Mouse (Mus musculus): Measurements from ENCODE around the gene Hnf1b. TPM values are rescaled to one million over a fixed set of nuclear protein-coding genes. Genes with fewer than 3 reads are reported as not detected.

The Hnf1b gene
- polyA plus RNA-seq, 1 experiment: 0.40 TPM

- Histone ChIP-seq H3K27me3 (ENCODE audit: control insufficient read depth, insufficient read depth, low read length) (no peaks in the 10 kb centered on the region), H3K27ac (ENCODE audit: insufficient read depth, low read length) (no peak overlapping the region), H3K36me3 (ENCODE audit: control insufficient read depth, insufficient read depth, low read length) (no peaks in the 10 kb centered on the region), H3K4me3 (ENCODE audit: extremely low read depth, insufficient read depth, insufficient read length) (no peak overlapping the region), H3K4me1 (ENCODE audit: control insufficient read depth, insufficient read depth, insufficient read length) (peaks cover 6% of the 10 kb centered on the region; the same call in 1 of the 2 replicates)
- DNase-seq (ENCODE audit: low read depth in 1 of 2, low spot score in 2 of 2): no peak
- WGBS: 93% methylated on average over 6 of the region's 6 CpGs
- TF ChIP-seq CTCF (IDR thresholded peaks at IDR 0.05; ENCODE audit: extremely low read depth, insufficient read depth, insufficient read length, insufficient replicate concordance): no peak
- TF ChIP-seq POLR2A (IDR thresholded peaks at IDR 0.05; ENCODE audit: low read depth, low read length): no peak
Observed at GRCm38 (mm10) chr11:83833517-83833916, 16.3 kb upstream of the Hnf1b start.

DNA sequence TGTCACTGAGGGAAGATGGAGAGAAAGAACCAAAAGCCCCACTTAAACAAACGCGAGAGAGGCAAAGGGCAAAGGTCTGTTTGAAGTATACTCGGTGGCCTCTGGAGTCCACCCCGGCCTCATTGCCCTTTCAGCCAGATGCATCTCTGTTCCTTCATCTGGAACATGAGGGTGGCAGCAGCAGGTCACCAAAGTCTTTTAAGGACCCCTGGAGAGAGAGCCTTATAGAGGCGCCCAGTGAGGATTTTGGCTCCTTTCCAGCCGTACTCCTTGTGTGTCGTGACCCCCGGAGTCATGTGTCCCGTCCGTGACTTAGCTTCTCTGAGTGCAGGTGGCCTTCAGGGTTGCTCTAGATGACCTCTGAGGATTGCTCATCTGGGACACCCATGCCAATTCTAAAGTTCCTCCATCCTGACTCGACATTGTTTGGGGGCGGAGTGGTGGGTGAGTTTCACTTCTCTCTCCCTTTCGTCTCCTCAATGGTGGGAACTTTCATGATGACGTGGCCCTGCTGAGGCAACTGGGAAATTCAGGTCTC, 15.8 kb upstream of the Hnf1b start:
- H3K27ac ChIP-seq (ENCODE audit: insufficient read depth, low read length): no peak overlapping the region
- no peaks in the 10 kb centered on the region for H3K27me3 ChIP-seq (ENCODE audit: control insufficient read depth, insufficient read depth, low read length)
- peak in 1 of 2 experiments; percentile 29 for DNase-seq (ENCODE audit: low read depth in 1 of 2, low spot score in 2 of 2)
- no peaks in the 10 kb centered on the region for H3K36me3 ChIP-seq (ENCODE audit: control insufficient read depth, insufficient read depth, low read length)
- H3K4me3 ChIP-seq (ENCODE audit: extremely low read depth, insufficient read depth, insufficient read length): no peak overlapping the region
- H3K4me1 ChIP-seq (ENCODE audit: control insufficient read depth, insufficient read depth, insufficient read length): peaks cover 6% of the 10 kb centered on the region; the same call in 1 of the 2 replicates
- TF ChIP-seq CTCF (IDR thresholded peaks at IDR 0.05; ENCODE audit: extremely low read depth, insufficient read depth, insufficient read length, insufficient replicate concordance): no peak
- no peak for TF ChIP-seq POLR2A (IDR thresholded peaks at IDR 0.05; ENCODE audit: low read depth, low read length)
- 48% methylated on average over 14 of the region's 14 CpGs for WGBS

- Histone ChIP-seq H3K4me3 (ENCODE audit: extremely low read depth, insufficient read depth, insufficient read length) (no peak overlapping the region), H3K27ac (ENCODE audit: insufficient read depth, low read length) (no peak overlapping the region), H3K4me1 (ENCODE audit: control insufficient read depth, insufficient read depth, insufficient read length) (0 out of 2 replicates have a peak, but pooled peaks cover 1% of the 10 kb centered on the region), H3K36me3 (ENCODE audit: control insufficient read depth, insufficient read depth, low read length) (no peaks in the 10 kb centered on the region), H3K27me3 (ENCODE audit: control insufficient read depth, insufficient read depth, low read length) (no peaks in the 10 kb centered on the region)
- TF ChIP-seq CTCF (IDR thresholded peaks at IDR 0.05; ENCODE audit: extremely low read depth, insufficient read depth, insufficient read length, insufficient replicate concordance) (no peak), POLR2A (IDR thresholded peaks at IDR 0.05; ENCODE audit: low read depth, low read length) (no peak)
- WGBS: 84% methylated on average over 6 of the region's 6 CpGs
- no peak for DNase-seq (ENCODE audit: low read depth in 1 of 2, low spot score in 2 of 2)
Observed at GRCm38 (mm10) chr11:83839451-83839850, 10.4 kb upstream of the Hnf1b start.

- TF ChIP-seq CTCF (IDR thresholded peaks at IDR 0.05; ENCODE audit: extremely low read depth, insufficient read depth, insufficient read length, insufficient replicate concordance) (no peak), POLR2A (IDR thresholded peaks at IDR 0.05; ENCODE audit: low read depth, low read length) (no peak)
- no peak overlapping the region for H3K27ac ChIP-seq (ENCODE audit: insufficient read depth, low read length)
- DNase-seq (ENCODE audit: low read depth in 1 of 2, low spot score in 2 of 2): no peak
Observed at GRCm38 (mm10) chr11:83843534-83843933, 6.3 kb upstream of the Hnf1b start.

DNA sequence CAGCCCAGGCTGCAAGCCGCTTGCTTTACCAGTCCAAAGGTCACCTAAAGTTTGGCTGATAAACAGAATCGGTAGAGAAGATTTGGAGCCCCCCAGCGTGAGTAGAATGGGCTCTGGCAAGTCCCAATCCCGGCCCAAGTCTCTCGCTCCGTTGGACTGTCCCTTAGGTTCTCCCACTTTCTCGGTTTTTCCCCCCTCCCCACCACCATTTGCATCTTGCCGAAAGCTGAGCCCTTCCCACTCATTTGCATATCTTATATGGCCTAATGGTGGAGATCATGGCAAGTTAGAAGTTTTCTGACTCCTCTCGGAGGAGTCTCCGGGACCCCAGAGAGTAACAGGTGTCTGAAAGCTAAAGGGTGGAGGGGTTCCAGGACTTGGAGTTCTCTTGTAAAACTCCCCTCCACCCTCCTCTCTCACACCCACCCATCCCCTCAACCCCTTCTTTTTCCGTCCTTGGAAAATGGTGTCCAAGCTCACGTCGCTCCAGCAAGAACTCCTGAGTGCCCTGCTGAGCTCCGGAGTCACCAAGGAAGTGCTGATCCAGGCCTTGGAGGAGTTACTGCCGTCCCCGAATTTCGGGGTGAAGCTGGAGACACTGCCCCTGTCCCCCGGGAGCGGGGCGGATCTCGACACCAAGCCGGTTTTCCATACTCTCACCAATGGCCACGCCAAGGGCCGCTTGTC, 866 bp downstream of the Hnf1b start:
- H3K36me3 ChIP-seq (ENCODE audit: control insufficient read depth, insufficient read depth, low read length): no peaks in the 10 kb centered on the region
- no peak overlapping the region for H3K27ac ChIP-seq (ENCODE audit: insufficient read depth, low read length)
- no peak for TF ChIP-seq CTCF (IDR thresholded peaks at IDR 0.05; ENCODE audit: extremely low read depth, insufficient read depth, insufficient read length, insufficient replicate concordance)
- TF ChIP-seq POLR2A (IDR thresholded peaks at IDR 0.05; ENCODE audit: low read depth, low read length): no peak
- peaks cover 19% of the 10 kb centered on the region for H3K4me1 ChIP-seq (ENCODE audit: control insufficient read depth, insufficient read depth, insufficient read length)
- WGBS: 7% methylated on average over 24 of the region's 24 CpGs
- DNase-seq (ENCODE audit: low read depth in 1 of 2, low spot score in 2 of 2): no peak
- peaks cover 32% of the 10 kb centered on the region for H3K27me3 ChIP-seq (ENCODE audit: control insufficient read depth, insufficient read depth, low read length)
- peak overlapping the region; percentile 6; the same call in 1 of the 2 replicates for H3K4me3 ChIP-seq (ENCODE audit: extremely low read depth, insufficient read depth, insufficient read length)

More at GRCm38 (mm10) chr11:83843534-83843933, 6.3 kb upstream of the Hnf1b start:
- H3K27me3 ChIP-seq (ENCODE audit: control insufficient read depth, insufficient read depth, low read length): no peaks in the 10 kb centered on the region
- H3K36me3 ChIP-seq (ENCODE audit: control insufficient read depth, insufficient read depth, low read length): no peaks in the 10 kb centered on the region
- WGBS: 53% methylated on average over 6 of the region's 6 CpGs
- no peaks in the 10 kb centered on the region for H3K4me1 ChIP-seq (ENCODE audit: control insufficient read depth, insufficient read depth, insufficient read length)
- H3K4me3 ChIP-seq (ENCODE audit: extremely low read depth, insufficient read depth, insufficient read length): no peak overlapping the region

GRCm38 (mm10) chr11:83851273-83852015, 1.6 kb downstream of the Hnf1b start:
- Histone ChIP-seq H3K27me3 (ENCODE audit: control insufficient read depth, insufficient read depth, low read length) (peaks cover 35% of the 10 kb centered on the region), H3K4me1 (ENCODE audit: control insufficient read depth, insufficient read depth, insufficient read length) (peaks cover 19% of the 10 kb centered on the region), H3K27ac (ENCODE audit: insufficient read depth, low read length) (no peak overlapping the region), H3K4me3 (ENCODE audit: extremely low read depth, insufficient read depth, insufficient read length) (no peak overlapping the region), H3K36me3 (ENCODE audit: control insufficient read depth, insufficient read depth, low read length) (no peaks in the 10 kb centered on the region)
- DNase-seq (ENCODE audit: low read depth in 1 of 2, low spot score in 2 of 2): no peak
- WGBS: 6% methylated on average over 36 of the region's 36 CpGs
- TF ChIP-seq CTCF (IDR thresholded peaks at IDR 0.05; ENCODE audit: extremely low read depth, insufficient read depth, insufficient read length, insufficient replicate concordance) (no peak), POLR2A (IDR thresholded peaks at IDR 0.05; ENCODE audit: low read depth, low read length) (no peak)
